Mouse (Mus musculus): ENCODE measurements around the gene Alg14. TPM values are rescaled to one million over a fixed set of nuclear protein-coding genes. Genes with fewer than 3 reads are reported as not detected.

The Alg14 gene
- total and polyA plus RNA-seq, 3 experiments: 16.4 to 39.7 (median 37.3) TPM

DNA sequence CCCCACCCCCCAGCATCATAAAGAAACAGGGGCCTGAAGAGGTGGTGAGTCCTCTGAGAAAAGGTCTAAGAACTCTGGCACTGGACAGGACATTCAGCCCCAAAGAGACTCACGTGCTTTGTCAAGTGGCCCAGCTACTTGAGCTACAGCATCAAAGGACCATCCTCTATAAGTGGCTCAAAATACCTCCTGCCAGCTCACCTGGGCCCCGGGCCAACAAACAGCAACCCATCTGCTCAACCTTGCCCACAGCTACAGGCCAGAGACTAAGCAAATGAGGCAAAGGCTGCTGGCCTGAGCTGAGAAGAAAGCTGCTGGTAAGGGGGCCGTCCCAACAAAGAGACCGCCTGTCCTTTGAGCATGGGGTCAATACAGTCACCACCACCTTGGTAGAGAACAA, 14.0 kb upstream of the Alg14 start:
- no peak for DNase-seq

DNA sequence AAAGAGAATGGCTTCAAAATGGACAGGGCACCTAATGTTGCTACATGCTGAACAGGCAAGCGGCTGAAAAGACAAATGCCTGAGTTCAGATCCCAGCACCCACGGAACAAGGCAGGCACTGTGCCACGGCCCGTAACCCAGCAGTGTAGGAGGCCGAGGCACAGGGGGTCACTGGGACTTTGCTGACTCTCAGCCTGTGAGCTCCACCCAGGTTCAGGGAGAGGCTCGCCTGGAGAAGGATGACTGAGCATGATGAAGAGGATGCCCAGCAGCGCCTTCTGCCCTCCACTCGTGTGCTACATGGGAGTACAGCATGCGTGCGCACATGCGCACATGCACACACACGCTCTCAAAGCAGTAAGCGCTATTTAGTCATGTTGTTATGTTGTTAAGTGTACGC, 11.9 kb upstream of the Alg14 start:
- no peak for DNase-seq

DNA sequence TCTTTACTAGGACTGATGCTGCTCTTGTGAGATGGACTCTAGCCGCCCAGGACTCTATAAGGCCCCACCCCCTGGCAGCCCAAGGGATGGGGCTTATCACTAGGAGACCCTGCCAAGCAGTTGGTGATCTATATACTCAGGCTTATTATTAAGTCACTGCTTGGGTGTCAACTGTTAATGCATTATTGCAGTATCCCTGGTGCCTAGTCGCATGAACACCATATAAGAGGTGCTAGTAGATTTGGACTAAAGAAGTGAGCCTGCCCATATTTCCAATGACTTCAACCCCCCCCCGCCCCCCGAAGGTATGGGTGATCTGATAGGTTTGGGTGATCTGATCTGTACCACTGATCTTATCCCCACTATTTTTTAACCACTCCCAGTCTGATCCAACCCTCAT, 8.6 kb upstream of the Alg14 start, which contains the start of gene Tmem56:
Gene Tmem56, minus strand, starts transcription at position 101 of the 400 bp plus-strand sequence.
- no peak for DNase-seq

DNA sequence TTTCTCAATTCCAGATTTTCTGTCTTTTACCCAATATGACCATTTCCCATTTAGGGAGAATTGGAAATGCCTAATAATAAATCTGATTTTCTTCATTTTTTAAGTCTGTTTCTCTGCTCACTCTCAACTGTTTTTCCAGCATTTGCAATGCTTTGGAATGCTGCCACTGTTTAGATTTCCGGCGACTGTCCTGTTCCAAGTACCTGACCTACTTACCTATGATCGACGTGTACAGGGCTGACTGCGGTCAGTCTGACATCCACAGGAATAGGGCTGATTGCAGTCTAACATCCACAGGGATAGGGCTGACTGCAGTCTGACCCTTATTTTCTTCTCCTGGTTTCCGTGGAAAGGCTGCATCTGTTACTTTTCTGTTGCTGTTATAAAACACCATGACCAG, 6.4 kb upstream of the Alg14 start:
- no peak for DNase-seq

DNA sequence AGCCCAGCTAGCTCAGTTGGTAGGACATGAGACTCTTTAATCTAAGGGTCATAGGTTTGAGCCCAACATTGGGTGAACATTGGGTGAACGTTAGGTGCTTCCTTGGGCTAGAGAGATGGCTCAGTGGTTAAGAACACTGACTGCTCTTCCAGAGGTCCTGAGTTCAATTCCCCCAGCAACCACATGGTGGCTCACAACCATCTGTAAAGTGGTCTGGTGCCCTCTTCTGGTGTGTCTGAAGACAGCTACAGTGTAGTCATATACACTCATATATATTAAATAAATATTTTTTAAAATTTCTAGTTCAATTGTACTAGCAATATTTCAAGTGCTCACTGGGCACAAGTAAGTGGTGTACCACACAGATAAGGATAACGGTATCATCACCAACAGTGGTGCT, 4.4 kb upstream of the Alg14 start:
- no peak for DNase-seq

DNA sequence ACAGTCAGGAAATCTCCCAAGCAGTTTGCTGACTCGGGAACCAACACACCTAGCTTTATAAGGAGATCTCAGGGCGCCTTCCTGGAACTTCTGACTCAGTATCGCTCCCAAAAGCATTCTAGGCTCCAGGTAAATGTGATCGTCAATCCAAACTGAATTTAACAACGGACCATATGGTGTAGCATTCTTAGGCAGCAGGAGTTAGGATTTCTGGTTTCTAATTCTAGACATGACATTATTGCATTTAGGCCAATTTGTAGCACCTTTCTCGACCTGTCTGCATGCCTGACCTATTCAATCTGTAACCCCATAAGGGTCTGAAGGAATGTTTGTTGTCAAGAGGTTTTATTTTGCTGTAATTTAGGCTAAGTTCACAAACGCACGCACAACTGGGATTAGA, 892 bp upstream of the Alg14 start:
- DNase-seq: no peak

DNA sequence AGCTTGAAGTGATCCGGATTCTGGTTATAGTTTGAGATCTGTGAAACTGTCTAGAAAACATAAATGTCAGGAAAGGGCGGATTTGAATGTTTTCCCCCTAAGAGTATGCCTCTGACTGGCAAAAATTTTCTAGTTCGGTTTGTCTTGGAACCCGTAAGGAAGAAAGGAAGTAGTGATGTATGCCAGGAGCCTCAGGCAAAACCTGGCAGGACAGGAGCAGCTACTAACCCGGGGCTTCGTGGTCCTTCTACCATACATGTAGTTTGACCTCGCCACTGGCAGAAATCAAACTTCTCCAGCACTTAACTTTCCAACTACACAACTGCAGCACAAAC, 381 bp upstream of the Alg14 start:
- DNase-seq: no peak

DNA sequence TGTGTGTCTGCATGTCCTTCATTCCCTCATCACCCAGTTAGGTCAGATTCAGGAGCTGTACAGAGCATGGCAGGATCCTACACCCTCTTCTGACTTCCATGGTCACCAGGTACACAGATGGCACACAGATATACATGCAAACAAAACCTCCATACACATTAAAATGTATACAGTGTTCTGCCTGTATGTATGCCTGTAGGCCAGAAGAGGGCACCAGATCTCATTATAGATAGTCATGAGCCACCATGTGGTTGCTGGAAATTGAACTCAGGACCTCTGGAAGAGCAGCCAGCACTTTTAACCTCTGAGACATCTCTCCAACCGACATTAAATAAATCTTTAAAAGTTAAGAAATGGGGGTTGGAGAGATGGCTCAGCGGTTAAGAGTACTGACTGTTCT, 2.6 kb downstream of the Alg14 start:
- DNase-seq: no peak

DNA sequence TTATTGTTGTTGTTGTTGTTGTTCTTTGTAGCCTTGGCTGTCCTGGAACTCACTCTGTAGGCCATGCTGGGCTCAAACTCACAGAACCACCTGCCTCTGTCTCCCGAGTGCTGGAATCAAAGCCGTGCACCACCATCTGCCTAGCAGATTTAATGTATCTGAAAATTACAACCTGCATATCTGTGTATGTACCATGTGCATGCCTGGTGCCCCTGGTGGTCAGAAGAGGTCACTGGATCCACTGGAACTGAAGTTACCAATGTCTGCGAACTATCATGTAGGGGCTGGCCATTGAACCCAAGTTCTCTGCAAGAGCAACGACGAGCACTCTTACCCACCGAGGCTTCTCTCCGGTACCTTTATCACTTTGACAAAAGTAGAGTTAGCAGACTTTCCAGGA, 15.1 kb downstream of the Alg14 start:
- DNase-seq: no peak

DNA sequence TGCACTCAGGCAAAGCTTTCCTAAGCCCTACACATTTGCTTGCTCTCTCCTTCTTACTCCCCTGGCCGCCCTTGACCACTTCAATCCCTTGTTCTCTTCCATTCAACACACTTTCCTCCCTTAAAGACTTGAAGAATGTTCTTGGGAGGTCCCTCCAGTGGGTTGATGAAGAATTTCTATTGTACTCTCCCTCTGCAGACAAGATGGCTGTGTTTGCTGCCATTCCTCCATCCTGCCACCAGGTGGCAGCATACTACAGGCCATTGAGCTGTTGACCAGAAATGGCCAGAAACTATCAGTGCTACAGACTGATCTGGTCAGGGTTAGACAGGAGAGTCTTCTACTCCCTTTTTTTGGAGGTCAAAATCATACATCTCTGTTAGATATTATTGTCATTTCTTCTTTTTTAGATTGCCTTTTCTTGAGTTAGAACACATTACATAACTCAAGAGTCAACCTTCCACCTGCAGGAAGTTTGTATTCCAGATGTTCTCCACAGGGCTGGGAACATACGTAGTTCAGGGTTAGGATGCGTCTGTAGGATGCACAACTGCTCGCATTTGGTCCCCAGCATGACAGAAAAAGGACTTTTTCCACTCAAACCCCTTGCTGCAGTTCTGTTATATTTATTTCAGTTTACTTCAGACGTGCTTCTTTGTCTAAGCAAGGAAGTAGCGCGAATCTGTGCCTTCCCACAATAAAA, 16.1 kb downstream of the Alg14 start:
- peak; percentile 82 for DNase-seq

DNA sequence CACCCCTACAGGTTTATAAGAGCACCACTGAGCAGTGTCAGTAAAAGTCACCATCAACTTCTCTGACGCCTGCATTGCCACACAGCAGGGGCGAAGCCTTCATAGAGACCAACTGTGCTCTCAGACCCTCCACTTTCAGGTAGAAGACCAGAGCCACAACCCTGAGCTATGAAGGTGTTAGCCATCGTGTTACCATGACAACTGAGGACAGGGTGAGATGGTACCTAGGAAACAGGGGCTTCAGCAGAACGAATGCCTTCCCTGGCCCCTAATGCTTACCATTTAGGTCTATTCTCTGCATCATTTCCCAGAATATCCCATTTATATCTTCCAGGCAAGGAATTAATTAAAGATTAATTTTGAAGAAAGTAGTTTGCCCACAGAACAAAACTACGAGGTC, 17.4 kb downstream of the Alg14 start:
- no peak for DNase-seq

DNA sequence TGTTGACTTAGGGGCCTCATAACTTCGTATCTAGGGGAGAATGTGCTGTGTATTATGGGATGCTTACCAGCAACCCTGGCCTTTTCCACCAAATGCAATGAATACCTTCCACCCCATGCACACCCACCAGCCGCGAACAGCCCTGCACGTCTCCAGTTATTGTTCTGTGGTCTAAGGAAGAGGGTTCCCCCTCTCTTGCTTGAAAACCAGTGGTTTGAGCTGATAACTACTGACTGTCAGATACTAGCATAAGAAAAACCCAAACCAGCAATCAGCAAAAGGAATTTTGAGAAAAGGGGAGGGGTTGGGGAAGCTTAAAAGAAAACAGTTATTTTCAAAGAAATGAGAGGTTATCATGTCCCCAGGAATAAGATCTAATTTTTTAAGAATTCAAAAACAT, 17.9 kb downstream of the Alg14 start:
- no peak for DNase-seq

DNA sequence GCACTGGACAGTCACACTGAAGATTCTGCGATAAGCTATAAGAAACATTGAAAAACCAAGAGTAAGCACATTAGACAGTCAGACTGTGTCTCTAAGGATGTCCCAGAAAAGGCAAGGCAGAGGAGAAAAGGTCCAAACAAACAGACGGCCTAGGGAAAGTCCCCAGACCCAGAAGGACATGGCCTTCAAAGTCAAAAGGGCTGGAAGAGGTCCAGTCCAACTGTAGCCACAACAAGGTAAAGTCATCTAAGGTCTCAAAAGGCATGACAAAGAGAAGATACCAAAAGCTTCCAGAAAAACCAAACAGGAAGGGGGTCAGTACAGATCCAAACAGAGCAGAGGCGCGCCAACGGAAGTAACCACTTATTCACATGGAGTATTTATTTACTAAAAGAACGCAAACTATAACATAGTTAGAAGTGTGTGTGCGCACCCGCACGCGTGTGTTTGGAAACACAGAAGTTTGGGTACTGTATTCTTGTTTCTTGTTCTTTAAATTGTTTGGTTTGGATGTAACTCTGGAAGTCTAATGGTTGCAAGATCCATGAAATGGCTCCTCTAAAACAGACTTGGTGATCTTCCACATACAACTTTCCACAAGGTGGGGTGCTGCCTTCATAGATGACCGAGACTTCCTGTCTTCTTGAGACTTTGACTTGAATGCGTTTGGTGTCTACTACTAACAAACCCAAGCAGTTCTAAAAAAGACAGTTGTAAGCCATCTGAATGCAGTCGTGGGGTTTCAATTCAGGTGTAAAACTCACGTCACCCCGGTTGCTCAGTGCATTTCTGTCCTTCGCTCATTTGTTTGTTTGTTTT, 18.5 kb downstream of the Alg14 start:
- peak; percentile 71 for DNase-seq

DNA sequence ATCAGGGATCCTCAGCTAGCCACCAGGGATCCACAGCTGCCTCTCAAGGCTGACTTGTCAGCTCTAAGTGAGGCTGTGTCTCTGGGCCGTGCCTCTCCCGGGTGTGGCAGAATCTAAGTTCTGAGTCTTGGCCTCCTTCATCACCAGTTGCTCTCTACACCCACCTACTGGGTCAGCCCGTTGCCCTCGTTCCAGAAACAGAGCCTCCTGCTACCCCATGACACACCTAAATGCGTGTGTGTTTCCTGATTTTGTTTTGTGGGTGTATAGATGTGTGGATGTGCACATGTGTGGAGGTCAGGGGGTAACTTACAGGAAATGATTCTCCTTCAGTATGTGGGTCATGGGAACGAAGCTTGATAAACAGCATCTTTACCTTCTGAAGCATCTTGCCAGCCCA, 20.9 kb downstream of the Alg14 start:
- DNase-seq: no peak

DNA sequence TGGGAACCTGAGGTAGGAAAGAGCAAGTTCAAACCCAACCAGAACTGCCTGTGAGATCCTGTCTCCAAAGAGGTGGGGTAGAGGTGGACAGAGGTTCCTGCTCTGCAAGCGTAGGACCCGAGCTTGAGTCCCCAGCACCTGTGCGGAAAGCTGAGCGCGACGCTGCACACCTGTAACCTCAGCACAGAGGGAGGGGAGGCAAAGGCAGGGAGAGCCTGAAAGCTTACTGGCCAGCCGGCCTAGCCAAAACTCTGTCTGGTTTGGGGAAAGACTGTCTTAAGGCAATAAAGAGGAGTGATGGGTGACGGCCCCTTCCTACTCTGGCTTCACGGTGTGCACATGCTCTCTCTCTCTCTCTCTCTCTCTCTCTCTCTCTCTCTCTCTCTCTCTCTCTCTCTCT, 21.4 kb downstream of the Alg14 start:
- DNase-seq: no peak

DNA sequence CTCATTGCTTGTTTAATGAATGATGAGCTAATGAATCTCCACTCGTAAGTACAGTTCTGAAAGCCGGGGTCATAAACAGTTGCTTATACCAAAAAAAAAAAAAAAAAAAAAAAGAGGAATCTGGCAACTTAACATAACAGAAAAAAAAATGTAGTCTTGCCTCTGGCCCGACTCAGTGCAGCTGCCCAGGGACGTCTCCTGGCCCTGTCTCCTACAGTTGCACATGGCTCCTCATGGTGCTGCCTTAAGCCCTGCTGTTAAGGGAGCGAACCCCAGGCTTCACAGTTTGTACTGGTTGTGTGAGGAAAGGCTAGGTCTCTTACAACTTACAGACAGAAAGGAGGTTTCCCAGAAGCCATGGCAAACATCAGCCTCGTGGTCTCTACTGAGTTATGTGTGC, 22.6 kb downstream of the Alg14 start:
- no peak for DNase-seq

DNA sequence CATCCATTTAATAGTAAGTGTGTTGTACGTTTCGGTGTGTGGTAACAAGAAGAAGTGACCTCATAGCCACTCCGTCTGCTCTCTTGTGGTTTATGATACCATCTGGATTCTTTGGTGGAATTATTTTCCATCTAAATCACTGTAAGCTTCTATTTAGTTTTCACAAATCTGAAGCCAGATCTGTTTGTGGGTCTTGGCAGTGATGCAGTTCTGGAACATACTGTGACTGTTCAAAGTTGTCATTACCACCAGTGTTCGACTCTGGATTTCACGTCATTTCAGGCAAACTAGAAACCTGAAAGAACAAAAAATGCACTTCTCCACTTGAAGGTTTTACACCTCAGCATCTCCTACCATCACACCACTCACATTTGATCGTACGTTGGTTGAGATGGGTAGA, 23.9 kb downstream of the Alg14 start:
- DNase-seq: no peak

DNA sequence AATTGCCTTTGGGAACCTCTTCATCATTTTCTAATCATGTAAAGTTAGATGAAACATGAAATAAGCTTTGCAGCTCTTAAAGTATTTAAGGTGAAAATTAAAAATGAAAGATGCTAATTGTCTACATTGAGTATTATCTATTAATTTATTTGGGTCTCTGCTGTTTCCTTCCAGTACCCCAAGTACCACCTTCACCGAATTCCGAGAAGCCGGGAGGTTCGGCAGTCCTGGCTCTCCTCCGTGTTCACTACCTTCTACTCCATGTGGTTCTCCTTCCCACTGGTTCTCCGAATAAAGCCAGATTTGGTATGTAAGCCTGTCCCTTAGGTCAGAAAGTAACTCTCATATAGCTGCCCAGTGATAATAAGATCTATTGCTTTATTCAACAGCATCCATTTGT, 28.3 kb downstream of the Alg14 start:
- no peak for DNase-seq

DNA sequence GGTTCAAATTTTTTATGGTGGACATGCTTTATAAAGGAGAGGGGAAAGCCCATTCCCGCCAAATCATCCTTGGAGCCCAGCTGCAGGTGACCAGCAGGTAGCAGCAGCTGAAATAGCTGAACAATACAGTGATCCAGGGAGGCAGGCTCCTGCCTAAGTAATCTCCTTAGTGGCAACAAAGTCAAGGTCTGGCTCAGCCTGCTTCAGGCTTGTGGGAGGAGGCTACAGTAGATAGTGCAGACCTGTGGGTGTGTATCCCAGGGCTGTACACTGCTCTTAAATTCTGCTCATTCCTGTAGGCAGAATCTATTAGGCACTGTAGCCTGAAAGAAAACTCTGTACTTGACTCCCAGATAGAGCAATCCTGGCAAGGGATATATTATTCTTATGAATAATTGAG, 29.3 kb downstream of the Alg14 start:
- DNase-seq: no peak

DNA sequence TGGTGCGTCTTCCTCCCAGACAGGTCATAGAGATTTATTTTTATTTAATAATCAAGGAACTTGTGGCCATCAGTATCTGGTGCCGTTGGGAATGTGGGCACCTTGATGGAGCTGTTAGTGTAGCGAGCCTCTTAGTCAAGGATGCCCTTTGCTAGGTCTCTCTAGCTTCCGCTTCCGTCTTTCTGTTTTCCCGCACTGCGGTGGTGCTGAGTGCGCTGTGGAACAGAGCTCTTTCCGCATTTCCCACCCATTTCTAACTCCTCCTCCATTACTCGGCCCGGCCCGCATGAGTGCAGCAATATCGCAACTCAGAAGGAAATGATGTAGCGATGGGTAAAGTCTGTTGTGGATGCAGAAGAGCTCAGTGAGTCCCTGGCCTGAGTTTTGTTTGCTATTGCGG, 31.8 kb downstream of the Alg14 start:
- no peak for DNase-seq

DNA sequence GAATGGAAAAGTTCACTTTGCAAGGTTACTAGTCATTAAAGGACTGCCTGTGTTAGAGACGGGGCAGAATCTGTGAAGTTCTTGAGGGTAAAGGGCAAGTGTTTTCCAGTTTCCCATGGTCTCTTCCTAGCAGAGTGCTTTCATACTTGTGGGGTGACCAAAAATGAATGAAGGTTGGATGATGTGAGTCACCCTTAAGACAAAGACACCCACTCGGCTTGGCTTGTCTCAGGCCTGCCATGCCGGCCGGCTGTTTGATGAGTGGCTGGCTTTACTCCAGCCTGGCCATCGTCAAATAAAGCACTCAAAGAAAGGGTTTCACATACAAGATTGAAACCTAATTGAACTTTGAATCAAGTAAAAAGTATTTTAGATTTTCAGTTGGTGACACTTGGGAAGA, 35.8 kb downstream of the Alg14 start:
- no peak for DNase-seq

DNA sequence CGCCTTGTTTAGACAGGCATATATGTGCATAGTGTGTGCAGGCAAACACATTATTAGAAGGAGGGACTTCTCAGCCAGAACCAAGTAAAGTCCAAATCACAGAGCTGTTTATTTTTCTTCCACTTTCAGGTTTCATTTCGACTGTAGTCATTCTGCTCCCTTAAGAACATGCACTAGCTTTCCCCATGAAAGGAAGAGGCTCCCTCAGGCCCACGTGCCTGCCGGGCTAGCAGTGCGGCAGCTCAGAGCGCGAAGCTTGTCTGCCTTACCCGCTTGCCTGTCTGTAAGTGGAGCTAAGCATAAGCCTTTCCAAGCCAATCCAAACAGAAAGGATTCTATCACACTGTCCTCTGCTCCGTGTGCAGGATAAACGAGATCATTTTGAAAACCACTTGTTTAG, 38.1 kb downstream of the Alg14 start:
- no peak for DNase-seq

DNA sequence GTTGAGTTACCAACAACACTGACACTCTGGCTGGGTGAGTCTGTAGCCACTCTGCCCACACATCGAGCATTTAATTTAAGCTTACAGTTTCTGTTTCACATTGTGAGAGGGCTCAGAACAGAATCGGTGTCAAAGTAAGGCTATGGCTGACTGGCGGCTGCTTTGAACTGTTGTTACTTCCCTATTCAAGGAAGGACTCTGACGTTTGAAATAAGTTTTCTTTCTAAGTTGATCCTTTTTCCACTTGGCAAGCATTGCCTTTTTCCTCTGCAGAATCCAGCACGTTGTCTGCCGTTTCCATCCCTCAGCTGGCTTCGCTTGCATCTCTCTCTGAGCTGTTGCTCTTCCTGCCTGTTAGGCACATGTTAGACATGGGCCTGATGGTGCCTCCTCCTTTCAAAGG, 38.7 kb downstream of the Alg14 start:
- no peak for DNase-seq
